Mouse (Mus musculus) megakaryocyte, embryonic 14.5 days (primary cell): ENCODE measurements around the gene Far1.

ENCODE experiments used
- FLI1 ChIP-seq: IDR thresholded peaks from 2 replicates; pipeline ENCODE4 v1.6.1; 2012; ENCODE audit warnings: low read length, inconsistent platforms, mixed read lengths
- GATA1 ChIP-seq: IDR thresholded peaks from 3 replicates; pipeline ENCODE4 v1.6.1; 2012; ENCODE audit warnings: mixed read lengths, low read length, inconsistent platforms, borderline replicate concordance

- TF ChIP-seq GATA1 (no peak), FLI1 (no peak)
Measured at GRCm38 (mm10) chr7:113502453-113502852, 11.2 kb upstream of the Far1 start.
